Mouse (Mus musculus): ENCODE data around the gene Slc4a2. TPM values are rescaled to one million over a fixed set of nuclear protein-coding genes. Genes with fewer than 3 reads are reported as not detected.

Gene Slc4a2
- polyA plus RNA-seq, 1 experiment: 14.7 TPM

DNA sequence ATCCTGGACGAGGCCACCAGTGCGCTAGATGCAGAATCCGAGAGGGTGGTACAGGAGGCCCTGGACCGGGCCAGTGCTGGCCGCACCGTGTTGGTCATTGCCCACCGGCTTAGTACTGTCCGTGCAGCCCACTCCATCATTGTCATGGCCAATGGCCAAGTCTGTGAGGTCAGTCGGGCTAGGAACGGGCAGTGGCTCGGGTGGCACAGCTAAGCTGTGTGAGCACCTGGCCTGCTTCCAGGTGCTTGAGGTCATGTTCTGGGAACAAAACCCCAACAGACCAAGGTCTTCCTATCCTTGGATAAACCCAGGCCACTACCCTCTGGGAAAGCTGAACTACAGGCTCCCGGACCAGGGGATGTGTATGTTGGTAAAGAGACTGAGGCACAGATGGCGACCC is 15.0 kb upstream of the Slc4a2 start:
- Histone ChIP-seq H3K4me3 (replicated peaks) (no peak overlapping the region), H3K4me1 (peaks cover 46% of the 10 kb centered on the region), H3K9me3 (no peaks in the 10 kb centered on the region), H3K36me3 (replicated peaks; ENCODE audit: low read length) (peaks cover 62% of the 10 kb centered on the region), H3K27me3 (replicated peaks) (peaks cover 85% of the 10 kb centered on the region)
- TF ChIP-seq GATA1 (IDR thresholded peaks at IDR 0.05; ENCODE audit: borderline replicate concordance, low read length) (no peak), FLI1 (IDR thresholded peaks at IDR 0.05; ENCODE audit: low read length) (no peak)

DNA sequence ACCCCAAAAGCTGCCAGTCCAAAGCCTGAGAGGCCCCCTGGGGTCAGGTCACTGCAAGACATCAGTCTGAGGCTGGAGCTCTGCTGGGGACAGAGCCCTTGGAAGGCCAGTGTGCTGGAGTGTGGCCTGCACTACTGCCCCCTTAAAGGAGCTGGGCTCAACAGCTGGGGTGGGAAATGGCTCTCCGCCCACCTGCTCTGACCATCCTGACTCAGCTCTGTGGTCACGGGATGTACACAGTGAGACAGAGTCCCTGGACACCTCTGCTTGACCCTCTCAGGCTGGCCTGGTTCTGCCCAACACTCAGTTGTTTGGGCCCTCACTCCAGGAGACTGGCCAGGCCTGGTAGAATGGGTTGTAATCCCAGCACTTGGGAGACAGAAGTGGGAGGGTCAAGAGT is 14.2 kb upstream of the Slc4a2 start:
- H3K4me1 ChIP-seq: peaks cover 46% of the 10 kb centered on the region
- H3K9me3 ChIP-seq: no peaks in the 10 kb centered on the region
- no peak for TF ChIP-seq FLI1 (IDR thresholded peaks at IDR 0.05; ENCODE audit: low read length)
- no peak for TF ChIP-seq GATA1 (IDR thresholded peaks at IDR 0.05; ENCODE audit: borderline replicate concordance, low read length)
- H3K36me3 ChIP-seq (replicated peaks; ENCODE audit: low read length): peaks cover 54% of the 10 kb centered on the region
- H3K27me3 ChIP-seq (replicated peaks): peaks cover 89% of the 10 kb centered on the region
- no peak overlapping the region for H3K4me3 ChIP-seq (replicated peaks)

DNA sequence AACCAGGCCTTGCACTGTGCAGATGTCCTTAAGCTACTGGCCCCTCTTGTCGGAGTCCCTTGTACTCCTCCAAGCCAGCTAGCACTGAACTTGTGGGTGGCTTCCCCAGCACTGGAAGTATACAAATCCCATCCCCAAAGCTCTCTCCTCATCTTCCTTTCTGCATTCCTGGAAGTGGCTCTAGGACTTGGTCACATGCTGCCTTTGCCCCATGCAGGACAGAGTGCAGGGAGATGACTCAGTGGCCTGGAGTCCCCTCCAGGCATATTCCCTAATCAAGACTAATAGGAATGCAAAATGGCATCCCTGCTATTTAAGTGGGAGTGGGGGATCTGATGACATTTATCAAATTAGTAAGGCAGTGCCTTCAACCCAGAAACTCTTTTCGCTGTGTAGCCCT is 11.6 kb upstream of the Slc4a2 start:
- Histone ChIP-seq H3K9me3 (no peaks in the 10 kb centered on the region), H3K4me1 (peaks cover 40% of the 10 kb centered on the region), H3K36me3 (replicated peaks; ENCODE audit: low read length) (peaks cover 38% of the 10 kb centered on the region), H3K27me3 (replicated peaks) (peaks cover 97% of the 10 kb centered on the region), H3K4me3 (replicated peaks) (no peak overlapping the region)
- TF ChIP-seq FLI1 (IDR thresholded peaks at IDR 0.05; ENCODE audit: low read length) (no peak), GATA1 (IDR thresholded peaks at IDR 0.05; ENCODE audit: borderline replicate concordance, low read length) (no peak)

DNA sequence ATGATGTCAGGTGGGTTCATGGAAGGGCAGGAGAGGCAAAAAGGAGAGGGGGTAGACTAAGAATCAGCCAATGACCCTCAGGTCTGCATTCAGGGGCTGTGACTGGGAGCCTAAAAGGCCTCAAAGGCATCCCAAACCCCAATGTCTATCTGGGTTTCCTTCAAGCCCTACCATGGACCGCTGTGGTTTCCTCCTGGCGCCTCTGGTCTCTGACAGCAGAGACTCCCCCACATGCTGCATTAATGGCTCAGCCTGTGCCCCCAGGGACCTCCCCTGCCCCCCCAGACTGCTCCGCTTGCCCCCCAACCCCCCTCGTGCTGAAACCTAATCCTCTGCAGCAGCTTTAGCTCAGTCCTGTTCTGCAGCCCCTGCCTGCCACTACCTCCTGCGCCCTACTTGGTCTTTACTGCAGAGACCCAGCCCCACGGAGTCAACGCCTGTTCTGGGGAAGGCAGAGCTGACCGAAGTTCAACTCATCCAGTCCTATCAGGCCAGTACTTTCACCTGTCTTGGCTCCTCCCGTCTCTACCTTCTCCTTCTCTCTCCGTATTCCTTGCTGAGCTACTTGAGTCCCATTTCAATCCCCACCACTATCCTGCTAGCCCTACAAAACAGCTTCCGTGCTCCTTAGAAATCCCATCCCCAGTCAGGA is 10.5 kb upstream of the Slc4a2 start, which contains the start of gene Asic3:
Asic3 (plus strand) TSS at position 351 of the 652 bp plus-strand sequence.
- TF ChIP-seq GATA1 (IDR thresholded peaks at IDR 0.05; ENCODE audit: borderline replicate concordance, low read length) (no peak), FLI1 (IDR thresholded peaks at IDR 0.05; ENCODE audit: low read length) (no peak)
- H3K4me3 ChIP-seq (replicated peaks): no peak within 1 kb of the TSS
- H3K27me3 ChIP-seq (replicated peaks): peaks cover 93% of the 10 kb centered on the region
- H3K4me1 ChIP-seq: peaks cover 40% of the 10 kb centered on the region
- peaks cover 38% of the 10 kb centered on the region for H3K36me3 ChIP-seq (replicated peaks; ENCODE audit: low read length)
- no peaks in the 10 kb centered on the region for H3K9me3 ChIP-seq

DNA sequence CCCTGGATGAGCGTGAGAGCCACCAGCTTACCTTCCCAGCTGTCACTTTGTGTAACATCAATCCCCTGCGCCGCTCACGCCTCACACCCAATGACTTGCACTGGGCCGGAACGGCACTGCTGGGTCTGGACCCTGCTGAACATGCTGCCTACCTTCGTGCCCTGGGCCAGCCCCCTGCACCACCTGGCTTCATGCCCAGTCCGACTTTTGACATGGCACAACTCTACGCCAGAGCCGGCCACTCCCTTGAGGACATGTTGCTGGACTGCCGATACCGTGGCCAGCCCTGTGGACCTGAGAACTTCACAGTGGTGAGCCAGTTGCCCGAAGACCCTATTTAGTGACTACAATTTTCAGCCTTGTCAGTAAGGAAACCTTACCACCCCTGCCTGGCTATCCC is 9.7 kb upstream of the Slc4a2 start:
- no peak for TF ChIP-seq GATA1 (IDR thresholded peaks at IDR 0.05; ENCODE audit: borderline replicate concordance, low read length)
- TF ChIP-seq FLI1 (IDR thresholded peaks at IDR 0.05; ENCODE audit: low read length): no peak
- H3K36me3 ChIP-seq (replicated peaks; ENCODE audit: low read length): peaks cover 38% of the 10 kb centered on the region
- peaks cover 43% of the 10 kb centered on the region for H3K4me1 ChIP-seq
- peaks cover 85% of the 10 kb centered on the region for H3K27me3 ChIP-seq (replicated peaks)
- no peak overlapping the region for H3K4me3 ChIP-seq (replicated peaks)
- H3K9me3 ChIP-seq: no peaks in the 10 kb centered on the region

DNA sequence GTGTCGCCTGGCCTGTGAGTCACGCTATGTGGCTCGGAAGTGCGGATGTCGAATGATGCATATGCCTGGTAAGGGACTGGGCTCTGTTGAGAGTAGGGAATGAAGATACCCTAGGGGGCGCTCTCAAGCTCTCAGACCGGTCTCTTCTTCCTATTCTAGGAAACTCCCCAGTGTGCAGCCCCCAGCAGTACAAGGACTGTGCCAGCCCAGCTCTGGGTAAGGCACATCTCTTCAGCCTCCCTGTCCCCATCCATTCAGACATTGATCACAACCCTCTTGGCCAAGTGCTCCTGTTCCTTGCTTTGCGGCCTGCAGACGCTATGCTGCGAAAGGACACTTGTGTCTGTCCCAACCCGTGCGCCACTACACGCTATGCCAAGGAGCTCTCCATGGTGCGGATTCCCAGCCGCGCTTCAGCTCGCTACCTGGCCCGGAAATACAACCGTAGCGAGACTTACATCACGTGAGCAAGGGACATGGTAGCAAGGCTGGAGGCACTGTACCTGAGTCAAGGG is 7.4 kb upstream of the Slc4a2 start:
- no peak for TF ChIP-seq GATA1 (IDR thresholded peaks at IDR 0.05; ENCODE audit: borderline replicate concordance, low read length)
- TF ChIP-seq FLI1 (IDR thresholded peaks at IDR 0.05; ENCODE audit: low read length): no peak
- H3K4me1 ChIP-seq: peaks cover 60% of the 10 kb centered on the region
- no peaks in the 10 kb centered on the region for H3K9me3 ChIP-seq
- H3K4me3 ChIP-seq (replicated peaks): peak overlapping the region; percentile 77
- peaks cover 45% of the 10 kb centered on the region for H3K36me3 ChIP-seq (replicated peaks; ENCODE audit: low read length)
- H3K27me3 ChIP-seq (replicated peaks): peaks cover 67% of the 10 kb centered on the region

DNA sequence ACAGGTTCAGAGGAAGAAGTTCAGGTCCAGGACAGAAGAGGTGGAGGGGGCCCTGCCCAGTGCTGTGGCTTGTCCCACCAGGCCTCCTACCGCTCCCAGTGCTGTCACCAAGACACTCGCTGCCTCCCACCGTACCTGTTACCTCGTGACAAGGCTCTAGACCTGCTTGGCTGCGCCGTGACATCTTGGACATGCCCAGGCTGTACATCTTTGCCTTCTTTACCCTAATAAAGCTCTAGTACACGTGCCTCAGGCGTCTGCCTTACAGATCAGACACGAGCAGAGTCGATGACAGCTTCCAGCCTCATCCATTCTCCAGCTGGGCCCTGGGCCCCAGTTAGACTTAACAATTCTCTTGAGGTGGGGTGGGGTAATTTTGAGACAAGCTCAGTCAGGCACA is 6.0 kb upstream of the Slc4a2 start:
- Histone ChIP-seq H3K36me3 (replicated peaks; ENCODE audit: low read length) (peaks cover 55% of the 10 kb centered on the region), H3K9me3 (no peaks in the 10 kb centered on the region), H3K4me3 (replicated peaks) (no peak overlapping the region), H3K4me1 (peaks cover 67% of the 10 kb centered on the region), H3K27me3 (replicated peaks) (peaks cover 54% of the 10 kb centered on the region)
- TF ChIP-seq GATA1 (IDR thresholded peaks at IDR 0.05; ENCODE audit: borderline replicate concordance, low read length) (no peak), FLI1 (IDR thresholded peaks at IDR 0.05; ENCODE audit: low read length) (no peak)

DNA sequence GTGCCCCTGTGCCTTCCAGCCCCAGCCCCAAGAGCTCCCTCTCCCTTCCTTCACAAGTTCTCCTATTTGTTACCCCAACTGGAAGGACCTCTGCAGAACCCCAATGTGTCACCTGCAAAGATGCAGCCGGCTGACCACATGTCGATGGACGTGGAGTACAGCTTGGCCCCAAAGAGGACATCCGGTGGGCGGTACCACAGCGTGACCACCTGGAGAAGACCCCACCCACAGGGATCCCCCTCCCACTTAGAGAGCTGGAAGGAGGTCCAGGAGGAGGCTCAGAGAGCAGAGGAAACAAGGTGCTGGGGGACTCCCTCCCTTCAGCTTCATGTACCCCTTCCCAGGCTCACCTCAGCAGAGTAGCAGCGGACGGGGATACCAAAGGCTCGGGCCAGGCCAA is 3.3 kb upstream of the Slc4a2 start:
- H3K36me3 ChIP-seq (replicated peaks; ENCODE audit: low read length): peaks cover 55% of the 10 kb centered on the region
- H3K4me3 ChIP-seq (replicated peaks): no peak overlapping the region
- H3K4me1 ChIP-seq: peaks cover 63% of the 10 kb centered on the region
- TF ChIP-seq FLI1 (IDR thresholded peaks at IDR 0.05; ENCODE audit: low read length) (no peak), GATA1 (IDR thresholded peaks at IDR 0.05; ENCODE audit: borderline replicate concordance, low read length) (no peak)
- H3K27me3 ChIP-seq (replicated peaks): peaks cover 26% of the 10 kb centered on the region
- H3K9me3 ChIP-seq: no peaks in the 10 kb centered on the region

DNA sequence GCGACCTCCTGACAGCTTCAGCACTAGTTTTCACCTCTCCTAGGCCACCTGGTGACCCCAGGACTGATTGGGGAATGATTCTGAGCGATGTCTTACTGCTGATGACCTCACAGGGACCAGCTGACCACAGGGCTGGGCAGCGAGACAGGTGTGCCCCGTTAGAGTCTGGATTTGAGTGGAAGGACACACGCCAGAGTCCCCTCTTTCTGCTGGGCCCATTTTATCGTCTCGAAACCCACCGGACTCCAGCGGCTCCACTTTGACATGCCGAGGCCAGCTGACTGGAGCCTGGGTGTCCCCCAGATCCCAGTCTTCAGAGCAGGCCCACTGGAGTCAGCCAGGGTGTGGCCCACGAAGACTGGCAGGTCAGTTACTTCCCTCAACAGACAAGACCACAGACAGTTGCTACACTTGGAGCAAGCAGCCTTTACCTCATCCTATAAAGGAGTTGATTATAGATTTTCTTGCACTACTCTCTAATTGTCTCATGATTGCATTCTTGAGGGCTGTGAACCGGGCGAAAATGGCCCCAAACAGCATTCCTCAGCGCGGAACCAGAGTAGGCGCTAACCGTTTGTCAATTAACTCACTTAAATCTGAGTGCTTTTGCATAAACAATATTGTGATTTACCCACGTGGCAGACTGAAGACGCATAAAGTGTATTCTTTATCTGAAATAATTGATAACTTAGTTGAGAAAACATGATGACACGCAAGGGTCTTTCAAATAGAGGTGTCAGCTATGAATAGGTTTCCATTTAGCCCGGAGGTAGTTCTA is 556 bp downstream of the Slc4a2 start:
- Histone ChIP-seq H3K4me1 (peaks cover 79% of the 10 kb centered on the region), H3K36me3 (replicated peaks; ENCODE audit: low read length) (peaks cover 49% of the 10 kb centered on the region), H3K9me3 (no peaks in the 10 kb centered on the region), H3K4me3 (replicated peaks) (peak overlapping the region; percentile 92), H3K27me3 (replicated peaks) (peaks cover 1% of the 10 kb centered on the region)
- no peak for TF ChIP-seq FLI1 (IDR thresholded peaks at IDR 0.05; ENCODE audit: low read length)

DNA sequence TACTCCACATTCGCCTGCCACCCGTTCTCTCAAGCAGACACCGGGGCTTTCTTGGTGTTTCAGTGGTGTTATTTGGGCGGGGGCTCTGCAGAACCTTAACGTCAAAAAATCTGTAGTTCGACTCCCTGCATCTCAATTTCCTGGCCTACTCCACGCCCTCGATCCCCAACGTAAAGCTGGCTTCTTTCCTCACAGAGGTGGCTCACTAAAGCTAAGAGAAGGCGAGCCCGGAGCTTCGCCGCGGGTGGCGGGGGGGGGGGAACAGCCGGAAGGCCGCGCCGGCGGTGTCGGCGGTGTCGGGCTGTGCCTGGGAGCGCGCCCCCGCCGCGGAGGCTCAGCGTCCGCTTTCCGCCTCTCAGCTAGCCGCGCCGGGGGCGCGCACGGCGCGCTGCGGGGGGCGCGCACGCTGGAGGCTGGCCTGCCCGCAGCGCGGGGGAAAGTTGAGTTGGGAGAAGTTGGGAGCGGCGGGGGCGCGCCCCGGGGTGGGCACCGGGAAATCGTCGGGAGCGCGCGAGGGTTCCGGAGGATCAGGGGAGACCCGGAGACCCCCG is 1.3 kb downstream of the Slc4a2 start:
- peaks cover 72% of the 10 kb centered on the region for H3K4me1 ChIP-seq
- peak overlapping the region; percentile 92 for H3K4me3 ChIP-seq (replicated peaks)
- TF ChIP-seq FLI1 (IDR thresholded peaks at IDR 0.05; ENCODE audit: low read length): no peak
- TF ChIP-seq GATA1 (IDR thresholded peaks at IDR 0.05; ENCODE audit: borderline replicate concordance, low read length): no peak
- H3K27me3 ChIP-seq (replicated peaks): no peaks in the 10 kb centered on the region
- peaks cover 49% of the 10 kb centered on the region for H3K36me3 ChIP-seq (replicated peaks; ENCODE audit: low read length)
- no peaks in the 10 kb centered on the region for H3K9me3 ChIP-seq
